Mouse (Mus musculus): ENCODE results near the gene Wtap.
"Not testable (repeated sequence)": the region's sequence is repeated elsewhere in the genome, so short reads cannot be mapped to it uniquely, and the experiment has no call there.

Wtap gene

GRCm38 (mm10) chr17:12963476-12963875 is 30.5 kb downstream of the Wtap start:
- no peak for DNase-seq (ENCODE audit: low spot score)

GRCm38 (mm10) chr17:12960331-12960873 is 33.6 kb downstream of the Wtap start, which contains the start of gene Acat2:
Gene Acat2 (minus strand): TSS chr17:12960747.
- peak; percentile 97 for DNase-seq (ENCODE audit: low spot score)

DNA sequence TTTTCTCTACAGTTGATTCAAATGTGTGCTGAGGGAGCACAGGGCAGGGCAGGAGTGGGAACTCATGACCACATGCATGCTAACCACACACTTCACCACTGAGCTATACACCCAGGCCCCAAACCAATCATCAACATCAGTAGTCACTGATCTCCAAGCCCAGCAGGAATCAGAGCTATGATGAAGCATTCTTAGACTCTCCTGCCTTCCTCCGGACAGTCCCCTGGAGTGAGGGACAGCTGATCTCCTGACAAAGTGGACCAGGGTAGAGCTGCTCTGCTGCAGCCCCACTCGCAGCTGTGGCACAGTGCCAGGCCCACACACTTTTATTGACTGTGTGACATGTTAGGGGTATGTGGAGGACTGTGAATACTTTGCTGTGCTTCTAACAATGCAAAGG is 34.6 kb downstream of the Wtap start:
- DNase-seq (ENCODE audit: low spot score): not testable (repeated sequence)

- DNase-seq (ENCODE audit: low spot score): peak; percentile 60
Measured at GRCm38 (mm10) chr17:12956664-12957063, 37.3 kb downstream of the Wtap start.

DNA sequence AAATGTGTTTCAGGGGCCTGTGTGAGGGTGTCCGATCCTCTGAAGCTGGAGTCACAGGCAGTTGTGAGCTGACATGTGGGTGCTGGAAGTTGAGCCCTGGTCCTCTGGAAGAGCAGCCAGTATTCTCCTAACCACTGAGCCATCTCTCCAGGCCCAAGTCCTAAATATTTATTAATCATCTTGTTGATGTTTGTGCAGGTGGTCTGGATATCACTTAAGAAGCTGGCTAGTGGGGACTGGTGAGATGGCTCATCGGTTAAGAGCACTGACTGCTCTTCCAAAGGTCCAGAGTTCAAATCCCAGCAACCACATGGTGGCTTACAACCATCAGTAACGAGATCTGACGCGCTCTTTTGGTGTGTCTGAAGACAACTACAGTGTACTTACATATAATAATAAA is 44.3 kb downstream of the Wtap start:
- no peak for DNase-seq (ENCODE audit: low spot score)

GRCm38 (mm10) chr17:12942459-12943162 is 51.4 kb downstream of the Wtap start:
- DNase-seq (ENCODE audit: low spot score): no peak

DNA sequence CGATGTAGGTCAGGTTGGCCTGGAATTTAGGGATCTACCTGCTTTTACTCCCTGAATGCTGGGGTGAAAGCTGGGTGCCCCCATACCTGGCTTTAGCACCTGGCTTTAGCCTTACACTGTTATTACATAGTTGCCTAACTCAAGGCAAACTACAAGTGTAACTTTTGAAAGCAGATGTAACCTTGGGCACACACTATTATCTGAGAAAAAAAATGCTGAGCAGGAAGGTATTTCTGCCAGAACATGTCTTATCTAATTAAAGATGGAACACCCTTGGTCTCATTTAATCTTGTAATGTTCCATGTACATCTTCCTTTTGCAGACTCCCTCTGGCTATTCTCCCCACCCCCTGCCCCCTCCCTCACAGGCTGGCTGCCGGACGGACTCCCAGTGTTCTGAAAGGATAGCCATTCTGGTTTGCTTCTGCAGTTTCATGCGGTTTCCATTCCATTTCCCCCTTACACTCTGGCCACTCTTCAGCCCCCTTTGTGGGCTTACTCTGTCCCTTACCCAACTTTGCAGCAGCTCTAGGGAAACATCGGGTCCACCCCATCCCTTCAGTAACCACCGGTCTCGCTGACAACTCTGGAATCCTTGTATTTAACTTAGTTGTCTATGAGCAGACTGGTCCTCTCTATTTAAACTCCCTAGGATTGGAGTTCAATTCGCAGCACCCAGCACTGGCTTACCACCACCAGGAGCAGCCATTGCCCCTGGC is 52.3 kb downstream of the Wtap start:
- DNase-seq (ENCODE audit: low spot score): peak; percentile 56

DNA sequence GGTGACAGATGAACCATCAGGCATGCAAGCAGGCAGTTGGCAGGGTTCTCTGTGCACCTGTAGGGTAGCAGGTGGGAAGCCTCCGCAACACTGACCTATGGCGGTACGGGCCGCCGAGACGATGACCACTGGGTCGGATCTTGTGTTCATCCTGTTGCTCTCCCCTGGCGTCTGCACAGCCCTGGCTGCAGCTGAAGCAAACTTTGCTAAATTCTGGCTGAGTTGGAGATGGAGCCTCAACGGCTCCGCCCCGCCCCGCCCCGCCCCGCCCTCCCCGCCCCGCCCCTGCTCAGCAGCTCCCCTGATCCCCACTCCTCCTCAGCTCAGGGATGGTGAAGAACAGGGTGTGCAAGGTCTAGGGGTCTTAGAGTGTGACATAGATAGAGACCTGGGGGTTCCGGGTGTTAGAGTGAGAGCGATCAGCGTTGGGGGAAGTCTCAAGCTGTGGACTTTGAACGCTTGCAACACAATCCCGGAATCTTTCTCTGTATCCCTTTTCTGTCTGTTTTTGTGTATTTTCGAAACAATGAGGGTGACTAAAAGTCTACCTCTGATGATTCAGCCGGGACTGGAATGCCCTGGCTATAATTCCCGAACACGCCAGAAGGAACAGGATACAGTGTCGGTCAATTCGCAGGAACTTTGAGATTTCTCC is 53.7 kb downstream of the Wtap start, which contains the start of gene Acat3:
Acat3 (minus strand) TSS at position 450 of the 655 bp plus-strand sequence.
- peak; percentile 56 for DNase-seq (ENCODE audit: low spot score)

- not testable (repeated sequence) for DNase-seq (ENCODE audit: low spot score)
Measured at GRCm38 (mm10) chr17:12939377-12940148, 54.4 kb downstream of the Wtap start.

- no peak for DNase-seq (ENCODE audit: low spot score)
Measured at GRCm38 (mm10) chr17:12938077-12938476, 55.9 kb downstream of the Wtap start.

DNA sequence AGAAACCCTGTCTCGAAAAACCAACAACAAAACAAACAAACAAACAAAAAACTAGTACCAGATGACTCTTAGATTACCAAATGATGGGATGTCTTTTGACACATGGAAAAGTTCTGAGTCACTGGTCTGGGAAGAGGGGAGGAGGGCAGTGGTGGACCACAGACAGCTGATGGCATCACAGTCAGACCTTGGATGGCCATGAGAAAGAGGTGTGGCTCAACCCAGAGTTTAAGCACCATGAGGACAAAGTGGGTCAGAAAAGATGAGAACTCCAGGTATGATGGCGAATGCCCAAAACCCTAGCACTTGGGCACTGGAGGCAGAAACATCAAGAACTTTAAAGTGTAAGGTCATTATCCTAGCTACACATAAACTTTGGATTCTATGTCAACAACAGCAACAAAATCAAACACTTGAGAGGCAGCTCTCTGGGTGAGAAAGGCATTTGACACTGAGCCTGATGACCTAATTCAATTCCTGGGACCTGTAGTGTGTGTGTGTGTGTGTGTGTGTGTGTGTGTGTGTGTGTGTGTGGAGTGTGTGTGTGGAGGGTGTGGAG is 56.5 kb downstream of the Wtap start:
- DNase-seq (ENCODE audit: low spot score): no peak

- DNase-seq (ENCODE audit: low spot score): no peak
Measured at GRCm38 (mm10) chr17:12935719-12936118, 58.2 kb downstream of the Wtap start.

DNA sequence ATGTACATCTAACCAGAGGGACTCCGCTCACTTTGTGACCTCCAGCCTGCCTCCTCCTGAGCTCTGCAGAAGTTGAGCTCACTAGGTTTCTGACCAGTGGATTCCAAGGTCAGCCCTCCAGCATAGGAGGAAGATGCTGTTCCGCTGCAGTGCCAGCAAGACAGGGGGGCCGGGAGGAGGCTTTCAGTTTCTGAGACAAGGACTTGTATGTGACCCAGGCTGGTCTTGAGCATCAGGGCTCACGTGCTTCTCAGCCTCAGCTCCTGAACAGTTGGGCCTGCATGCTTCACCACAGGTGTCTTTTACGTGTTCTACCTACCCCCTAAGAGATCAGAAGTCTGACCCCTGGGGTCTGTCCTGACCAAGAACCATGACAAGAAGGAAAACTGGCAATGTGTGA is 62.4 kb downstream of the Wtap start:
- DNase-seq (ENCODE audit: low spot score): not testable (repeated sequence)

DNA sequence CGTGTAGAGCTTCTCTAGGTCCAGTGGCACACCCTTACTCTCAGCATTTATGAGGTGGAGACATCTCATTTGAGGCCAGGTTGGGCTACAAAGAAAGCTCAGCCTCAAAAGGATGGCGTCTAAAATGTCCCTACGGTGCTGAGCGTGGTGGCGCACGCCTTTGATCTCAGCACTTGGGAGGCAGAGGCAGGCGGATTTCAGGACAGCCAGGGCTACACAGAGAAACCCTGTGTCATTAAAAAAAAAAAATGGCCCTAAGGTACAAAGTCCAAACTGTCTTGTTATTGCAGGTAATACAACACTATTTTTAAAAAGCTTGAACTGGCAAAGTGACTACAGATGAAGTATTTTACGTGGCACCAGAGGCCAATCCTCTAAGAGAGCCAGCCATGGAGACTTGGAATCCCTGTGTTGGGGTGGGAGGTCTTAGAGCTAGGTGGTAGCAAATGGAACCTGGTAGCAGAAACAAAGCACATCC is 68.2 kb downstream of the Wtap start:
- DNase-seq (ENCODE audit: low spot score): no peak

DNA sequence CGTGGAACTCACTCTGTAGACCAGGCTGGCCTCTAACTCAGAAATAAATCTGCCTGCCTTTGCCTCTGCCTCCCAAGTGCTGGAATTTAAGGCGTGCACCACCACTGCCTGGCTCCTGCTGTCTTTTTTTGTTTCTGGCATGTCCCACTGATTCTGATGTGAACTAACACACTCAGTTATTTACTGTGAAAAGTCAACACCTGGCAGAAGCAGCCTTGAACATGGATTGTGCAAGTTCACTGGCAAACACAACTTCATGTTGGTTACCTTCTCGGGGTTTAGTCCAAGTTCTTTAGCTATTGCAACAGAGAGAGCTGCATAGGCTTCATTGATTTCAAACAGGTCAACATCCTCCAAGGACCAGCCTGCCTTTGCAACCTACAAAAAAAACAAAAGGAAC is 69.0 kb downstream of the Wtap start:
- no peak for DNase-seq (ENCODE audit: low spot score)

DNA sequence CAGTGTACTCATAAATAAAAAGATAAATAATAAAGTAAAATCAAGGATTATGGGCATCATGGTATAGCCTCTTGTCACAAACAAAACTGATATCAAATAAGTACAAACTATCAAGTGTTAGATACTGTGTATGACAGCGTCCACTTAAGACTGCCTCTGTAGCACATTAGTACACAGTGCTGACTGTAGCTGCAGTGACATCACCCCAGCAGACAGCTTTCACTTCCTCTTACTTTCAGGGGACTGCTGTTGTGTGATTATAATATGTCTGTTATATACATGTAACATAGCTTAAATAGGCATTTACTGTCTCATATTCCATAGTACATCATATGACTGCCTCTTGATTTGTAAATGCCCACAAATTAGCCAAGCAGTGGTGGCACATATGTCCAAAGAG is 72.9 kb downstream of the Wtap start:
- no peak for DNase-seq (ENCODE audit: low spot score)

All from testis, postnatal 10 days (tissue).